Mouse (Mus musculus): Measurements from ENCODE around the gene Pusl1.

The Pusl1 gene

GRCm38 (mm10) chr4:155841003-155841454, 50.6 kb downstream of the Pusl1 start:
- peak in 1 of 2 experiments; percentile 53 for DNase-seq

GRCm38 (mm10) chr4:155840076-155841002, 51.2 kb downstream of the Pusl1 start:
- no peak for DNase-seq

- peak in 1 of 2 experiments; percentile 43 for DNase-seq
Measured at GRCm38 (mm10) chr4:155839483-155839910, 52.1 kb downstream of the Pusl1 start, which contains the start of gene Mxra8. Mxra8 (plus strand) TSS chr4:155839680.

GRCm38 (mm10) chr4:155838187-155839153, 53.1 kb downstream of the Pusl1 start:
- DNase-seq, result peak in 1 of 2 experiments; percentile 7

Measured in cerebellum, postnatal 14 days (tissue).